Mouse (Mus musculus) cerebellum, adult 2 months (tissue): ENCODE measurements around the gene Gm49486.

Source experiments
- CTCF ChIP-seq: fragments of 200-500 bp; IDR thresholded peaks from 2 replicates; pipeline ENCODE4 v1.5.1; 2011; ENCODE audit warnings: low read depth, mild to moderate bottlenecking, control low read depth, low read length, moderate library complexity, borderline replicate concordance; ENCODE audit not compliant: insufficient read depth
- POLR2A ChIP-seq: fragments of 200-500 bp; IDR thresholded peaks from 2 replicates; pipeline ENCODE4 v1.6.1; 2011; ENCODE audit warnings: low read length, control low read depth, borderline replicate concordance; ENCODE audit not compliant: insufficient read depth

DNA sequence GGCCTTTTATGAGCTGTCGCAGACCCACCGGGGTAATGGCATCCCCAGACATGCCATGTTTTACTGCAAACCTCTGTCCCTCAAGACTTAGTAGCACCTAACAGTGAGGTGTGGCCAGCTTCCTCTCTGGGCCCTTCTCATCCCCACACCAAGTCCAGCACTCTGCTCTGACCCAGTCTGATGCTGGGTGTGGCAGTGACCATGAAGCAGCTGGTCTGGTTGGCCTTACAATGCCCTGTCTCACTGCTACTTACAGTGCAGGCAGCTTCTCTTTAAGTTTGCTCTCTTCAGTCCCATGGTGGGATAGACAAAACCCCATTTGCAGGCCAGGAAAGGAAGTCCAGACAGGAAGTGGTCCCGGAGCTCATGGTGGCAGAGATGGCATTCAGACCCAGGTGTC lies 16.1 kb downstream of the Gm49486 start:
- no peak for TF ChIP-seq POLR2A
- TF ChIP-seq CTCF: no peak
